Mouse (Mus musculus) spleen, adult 2 months (tissue): Measurements from ENCODE around the gene Pipox. TPM values are rescaled to one million over a fixed set of nuclear protein-coding genes. Genes with fewer than 3 reads are reported as not detected.

Source experiments
- DNase-seq, 2 experiments: peaks; one replicate each; pipeline versions ENCODE4 v3.0.0 to v3.0.0-alpha.2; 2012 to 2021; ENCODE audit warnings: low spot score in 2 of 2, low read depth in 1 of 2
- H3K27ac ChIP-seq: fragments of 200-500 bp; 2 replicates; pipeline ENCODE4 v1.5.1; 2012; ENCODE audit warnings: low read length, inconsistent platforms; ENCODE audit not compliant: insufficient read depth
- H3K27me3 ChIP-seq: fragments of 200-500 bp; 2 replicates; pipeline ENCODE4 v1.6.1; 2012; ENCODE audit warnings: mild to moderate bottlenecking, moderate library complexity, low read length, inconsistent platforms; ENCODE audit not compliant: control insufficient read depth, insufficient read depth
- H3K36me3 ChIP-seq: fragments of 200-500 bp; 2 replicates; pipeline ENCODE4 v1.6.1; 2012; ENCODE audit warnings: mild to moderate bottlenecking, low read length, inconsistent platforms; ENCODE audit not compliant: control insufficient read depth, insufficient read depth
- H3K4me1 ChIP-seq: fragments of 200-500 bp; 2 replicates; pipeline ENCODE4 v1.6.1; 2011; ENCODE audit warnings: inconsistent platforms; ENCODE audit not compliant: control insufficient read depth, insufficient read depth, insufficient read length
- H3K4me3 ChIP-seq: fragments of 200-500 bp; 2 replicates; pipeline ENCODE4 v1.5.1; 2011; ENCODE audit warnings: mild to moderate bottlenecking, inconsistent platforms; ENCODE audit not compliant: insufficient read depth, insufficient read length; ENCODE audit errors: extremely low read depth
- CTCF ChIP-seq: fragments of 200-500 bp; IDR thresholded peaks from 2 replicates; pipeline ENCODE4 v1.5.1; 2011; ENCODE audit warnings: mild to moderate bottlenecking, inconsistent platforms; ENCODE audit not compliant: insufficient read depth, insufficient read length, insufficient replicate concordance; ENCODE audit errors: extremely low read depth
- POLR2A ChIP-seq: fragments of 200-500 bp; IDR thresholded peaks from 2 replicates; pipeline ENCODE4 v1.6.1; 2011; ENCODE audit warnings: low read depth, low read length, inconsistent platforms
- WGBS: fragments of 180-500 bp; shearing (Covaris S2); methylation state at CpG from one replicate; pipeline ENCODE4 v1.1.7; 2018; 5-methylcytosine and 5-hydroxymethylcytosine counted together
- polyA plus RNA-seq: library from polyadenylated mRNA; depleted of rRNA; stranded (reverse); fragments of >200 nt; gene quantifications from 2 replicates; pipeline ENCODE4 v1.2.3, GENCODE M21; 2012

The Pipox gene
- polyA plus RNA-seq, 1 experiment: 0.56 TPM

DNA sequence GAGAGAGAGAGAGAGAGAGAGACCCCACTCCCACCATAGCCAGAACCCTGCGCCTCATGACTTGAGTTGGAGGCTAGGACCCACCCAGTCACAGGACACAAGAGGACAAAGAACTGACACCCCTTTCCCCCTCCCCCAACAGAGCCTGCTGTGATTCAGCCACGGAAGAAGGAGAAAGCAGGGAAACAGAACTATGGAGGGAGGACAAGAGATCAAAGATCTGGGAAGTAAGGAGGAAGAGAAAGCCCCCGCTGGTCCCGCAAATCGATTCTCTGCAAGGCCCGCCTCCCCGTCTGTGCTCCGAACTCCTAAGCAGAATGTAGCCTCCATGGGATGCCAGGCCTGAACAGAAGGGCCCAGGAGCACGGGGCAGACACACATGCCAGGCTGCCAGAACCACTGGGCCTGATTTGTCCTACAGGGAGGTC is 12.9 kb upstream of the Pipox start:
- H3K4me1 ChIP-seq: no peaks in the 10 kb centered on the region
- H3K36me3 ChIP-seq: no peaks in the 10 kb centered on the region
- H3K27ac ChIP-seq: no peak overlapping the region
- no peak overlapping the region for H3K4me3 ChIP-seq
- DNase-seq: no peak
- H3K27me3 ChIP-seq: 0 out of 2 replicates have a peak, but pooled peaks cover 1% of the 10 kb centered on the region
- 43% methylated on average over 9 of the region's 9 CpGs for WGBS
- TF ChIP-seq POLR2A (no peak), CTCF (no peak)

DNA sequence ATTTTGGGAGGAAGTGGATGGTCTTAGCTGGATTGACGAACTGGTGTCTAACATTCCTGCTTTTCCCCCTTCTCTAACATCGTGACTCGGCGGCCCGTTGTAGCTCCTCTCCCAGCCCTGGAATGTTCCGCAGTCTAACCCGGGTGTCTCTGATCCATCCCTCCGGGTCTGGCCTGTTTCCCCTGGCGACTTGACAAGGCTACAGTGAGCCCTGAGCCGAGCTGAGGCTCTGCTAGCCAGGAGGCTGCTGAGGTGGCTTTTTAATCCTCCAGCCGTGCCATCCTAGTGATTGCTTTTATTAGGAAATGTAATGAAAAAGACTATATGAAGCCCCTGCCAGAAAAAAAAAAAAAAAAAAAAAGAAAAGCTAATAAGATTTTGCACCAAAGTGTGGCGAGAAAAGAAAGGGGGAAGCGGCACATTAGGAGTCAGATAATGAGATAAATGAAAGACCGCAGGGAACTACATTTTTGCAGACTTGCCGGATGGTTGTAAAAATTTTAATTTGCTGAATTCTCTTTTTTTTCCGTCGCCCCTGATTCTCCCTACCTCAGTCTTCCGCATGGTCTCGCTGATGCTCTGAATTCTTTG is 12.3 kb upstream of the Pipox start:
- H3K36me3 ChIP-seq: no peaks in the 10 kb centered on the region
- 59% methylated on average over 19 of the region's 19 CpGs for WGBS
- H3K27me3 ChIP-seq: 0 out of 2 replicates have a peak, but pooled peaks cover 1% of the 10 kb centered on the region
- no peak for DNase-seq
- no peak overlapping the region for H3K27ac ChIP-seq
- no peaks in the 10 kb centered on the region for H3K4me1 ChIP-seq
- H3K4me3 ChIP-seq: no peak overlapping the region
- TF ChIP-seq CTCF (no peak), POLR2A (no peak)

DNA sequence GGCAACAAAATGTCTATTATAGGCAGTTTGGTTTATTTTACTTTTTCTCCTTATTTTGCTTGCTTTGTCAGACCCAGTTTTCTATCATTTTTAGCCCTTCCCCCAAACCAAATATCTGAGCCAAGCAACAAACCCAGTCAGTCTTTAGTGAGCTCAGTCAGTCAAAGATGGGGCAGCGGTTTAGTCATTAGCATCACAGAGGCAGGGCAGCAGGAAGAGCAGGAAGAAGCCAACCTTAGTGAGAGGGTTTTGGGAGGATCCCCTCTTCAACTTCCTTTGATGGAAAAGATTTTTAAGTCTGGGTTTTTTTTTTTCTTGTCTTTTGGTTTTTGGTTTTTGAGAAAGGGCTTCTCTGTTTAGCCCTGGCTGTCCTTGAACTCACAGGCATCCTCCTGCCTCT is 10.8 kb upstream of the Pipox start:
- no peak overlapping the region for H3K4me3 ChIP-seq
- no peak for DNase-seq
- H3K27me3 ChIP-seq: 0 out of 2 replicates have a peak, but pooled peaks cover 1% of the 10 kb centered on the region
- H3K27ac ChIP-seq: no peak overlapping the region
- H3K36me3 ChIP-seq: no peaks in the 10 kb centered on the region
- H3K4me1 ChIP-seq: no peaks in the 10 kb centered on the region
- TF ChIP-seq POLR2A (no peak), CTCF (no peak)
- 48% methylated on average over 1 of the region's 1 CpGs for WGBS

DNA sequence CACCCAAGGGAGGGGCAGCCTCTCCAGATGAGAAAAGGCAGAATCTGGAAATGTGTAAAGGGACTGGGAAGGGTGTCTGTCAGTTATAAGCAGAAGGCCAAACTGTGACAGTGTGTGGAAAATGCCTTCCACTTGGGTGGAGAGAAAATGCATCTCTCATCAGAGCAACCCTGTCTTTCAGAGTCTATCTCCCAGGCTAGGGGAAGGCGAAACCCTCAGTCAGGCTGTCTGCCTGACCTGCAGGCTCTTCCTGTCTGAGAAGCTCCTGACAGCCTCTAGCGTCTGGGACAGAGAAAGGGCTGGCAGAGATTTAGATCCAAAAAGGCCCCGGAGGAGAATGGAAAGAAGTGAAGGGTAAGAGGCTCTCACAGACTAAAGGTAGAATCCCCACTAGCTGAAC is 9.9 kb upstream of the Pipox start:
- WGBS: 49% methylated on average over 3 of the region's 3 CpGs
- H3K27ac ChIP-seq: no peak overlapping the region
- H3K36me3 ChIP-seq: no peaks in the 10 kb centered on the region
- no peak for DNase-seq
- H3K4me3 ChIP-seq: no peak overlapping the region
- H3K27me3 ChIP-seq: 0 out of 2 replicates have a peak, but pooled peaks cover 1% of the 10 kb centered on the region
- no peaks in the 10 kb centered on the region for H3K4me1 ChIP-seq
- TF ChIP-seq CTCF: no peak
- TF ChIP-seq POLR2A: no peak

DNA sequence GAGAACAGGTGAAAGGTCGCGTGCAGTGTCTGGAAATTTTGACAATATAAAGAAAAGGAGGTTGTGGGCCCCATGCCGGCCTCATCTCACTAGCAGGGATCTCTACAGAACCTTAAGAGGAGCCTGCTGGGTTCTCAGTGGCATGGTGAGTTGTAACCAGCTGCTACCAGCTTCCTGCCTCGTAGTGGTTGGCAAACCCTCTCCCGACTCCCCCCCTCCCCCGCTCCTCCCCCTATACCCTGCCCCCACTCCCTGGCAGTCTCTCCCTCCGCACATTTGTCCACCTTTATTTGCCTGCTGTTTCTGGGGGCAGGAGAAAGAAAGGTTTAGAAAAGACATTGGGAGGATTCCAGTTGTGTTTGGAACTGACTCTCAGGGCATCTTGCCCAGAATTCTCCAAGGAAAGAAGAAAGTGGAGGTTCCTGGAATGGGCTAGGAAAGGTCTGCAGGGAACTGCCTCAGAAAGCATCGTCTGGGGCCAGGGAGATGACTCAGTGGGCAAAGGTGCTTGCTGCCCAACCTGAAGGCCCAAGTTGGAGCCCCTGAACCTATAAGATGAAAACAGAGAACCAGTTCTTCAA is 8.0 kb upstream of the Pipox start:
- Histone ChIP-seq H3K4me3 (no peak overlapping the region), H3K27me3 (0 out of 2 replicates have a peak, but pooled peaks cover 1% of the 10 kb centered on the region), H3K27ac (no peak overlapping the region), H3K4me1 (no peaks in the 10 kb centered on the region), H3K36me3 (no peaks in the 10 kb centered on the region)
- no peak for TF ChIP-seq CTCF
- TF ChIP-seq POLR2A: no peak
- WGBS: 51% methylated on average over 8 of the region's 8 CpGs
- no peak for DNase-seq

DNA sequence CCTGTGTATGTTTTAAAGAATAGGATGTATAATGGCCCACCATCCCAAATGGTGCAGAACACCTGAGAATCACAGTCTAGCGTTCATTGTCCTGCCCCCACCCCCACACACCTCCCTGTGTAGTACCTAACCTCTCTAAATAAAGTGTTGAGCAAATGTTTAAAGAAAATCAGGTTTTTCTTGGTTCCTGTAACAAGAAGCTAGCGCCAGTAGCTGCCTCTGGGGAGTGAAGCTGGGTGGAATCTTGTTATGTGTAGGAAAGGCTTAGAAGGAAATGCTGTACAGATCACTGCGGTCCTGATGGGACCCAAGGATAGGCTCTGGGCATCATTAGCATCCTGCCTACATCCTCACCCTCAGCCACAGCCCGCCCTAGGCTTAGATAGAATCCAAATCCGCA is 7.5 kb upstream of the Pipox start:
- no peak overlapping the region for H3K4me3 ChIP-seq
- H3K27me3 ChIP-seq: 0 out of 2 replicates have a peak, but pooled peaks cover 1% of the 10 kb centered on the region
- WGBS: 78% methylated on average over 5 of the region's 5 CpGs
- no peak overlapping the region for H3K27ac ChIP-seq
- no peak for DNase-seq
- H3K4me1 ChIP-seq: no peaks in the 10 kb centered on the region
- TF ChIP-seq CTCF (no peak), POLR2A (no peak)
- no peaks in the 10 kb centered on the region for H3K36me3 ChIP-seq

DNA sequence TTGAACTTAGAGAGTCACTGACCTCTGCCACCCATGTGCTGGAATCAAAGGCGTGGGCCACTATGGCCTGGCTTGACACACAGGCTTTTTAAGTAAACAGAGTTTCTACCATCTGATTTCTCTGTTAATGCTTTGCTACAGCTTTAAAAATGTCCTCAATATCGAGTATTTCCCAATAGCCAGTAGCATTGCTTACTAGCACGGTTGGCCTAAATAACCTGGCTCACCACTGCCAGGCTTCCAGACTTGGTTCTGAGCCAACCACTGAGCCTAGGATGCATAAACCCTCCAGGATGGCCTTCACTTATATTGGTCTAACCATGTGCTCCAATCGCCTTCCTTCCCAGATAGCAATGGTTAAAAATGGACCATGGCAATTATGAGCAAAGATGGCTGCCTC is 6.8 kb upstream of the Pipox start:
- TF ChIP-seq POLR2A: no peak
- no peak for TF ChIP-seq CTCF
- Histone ChIP-seq H3K27ac (no peak overlapping the region), H3K4me1 (no peaks in the 10 kb centered on the region), H3K4me3 (no peak overlapping the region), H3K36me3 (no peaks in the 10 kb centered on the region), H3K27me3 (0 out of 2 replicates have a peak, but pooled peaks cover 1% of the 10 kb centered on the region)
- WGBS: 84% methylated on average over 4 of the region's 4 CpGs
- no peak for DNase-seq
